Mouse (Mus musculus) embryonic stem cell, embryonic (primary cell): ENCODE results near the gene Frmd5.
"Not testable (repeated sequence)": the region's sequence is repeated elsewhere in the genome, so short reads cannot be mapped to it uniquely, and the experiment has no call there.

Source experiments
- CTCF ChIA-PET, 4 experiments: fragments of 300-600 bp in 2 of 4; fragments of 350-600 bp in 2 of 4; sonication (Branson Sonifier 250); formaldehyde crosslinking; loops; one replicate each; lab custom pipeline; 2022; ENCODE audit warnings: inconsistent platforms in 2 of 4; lab: Charles Lee
- POLR2A ChIA-PET, 4 experiments: fragments of 300-600 bp in 2 of 4; fragments of 350-600 bp in 2 of 4; sonication (Branson Sonifier 250); formaldehyde crosslinking; loops; one replicate each; lab custom pipeline; 2022; ENCODE audit warnings: antibody characterized with exemption in 4 of 4, inconsistent platforms in 1 of 4; lab: Charles Lee

Gene Frmd5

GRCm38 (mm10) chr2:121806959-121807653 lies at the start of gene Frmd5:
Frmd5 (minus strand) TSS chr2:121807087.
- CTCF ChIA-PET, result interaction anchor here in 3 of 4 experiments (0.6 to 2.0 kb wide), 13 partner anchors 10 to 1957 kb away, joined by 3 to 8 read pairs (median 3); no protein-coding TSS in a partner anchor
- POLR2A ChIA-PET, result interaction anchor here in 3 of 4 experiments (0.5 to 3.6 kb wide), 51 partner anchors 8 to 880 kb away, joined by 3 to 33 read pairs (median 4); partner anchors contain the start of genes Casc4 (in 2 of the 3), Catsper2 (in 1 of the 3), Ckmt1 (in 1 of the 3) and Ctdspl2 (in 1 of the 3)

- ChIA-PET POLR2A (no interaction called here), CTCF (no interaction called here)
These were observed 47.1 kb upstream of the Frmd5 start for GRCm38 (mm10) chr2:121853974-121854373.

- CTCF ChIA-PET, result no interaction called here
- POLR2A ChIA-PET, result interaction anchor here in 2 of 4 experiments (0.7 to 1.2 kb wide), 2 partner anchors 14 to 15 kb away, joined by 3 read pairs; partner anchors contain the start of gene Casc4 (in 1 of the 2)
These were observed 45.2 kb upstream of the Frmd5 start for GRCm38 (mm10) chr2:121852045-121852444.

GRCm38 (mm10) chr2:121846050-121846449 lies 39.2 kb upstream of the Frmd5 start:
- ChIA-PET POLR2A (interaction anchor here in 3 of 4 experiments (0.6 to 1.5 kb wide), 5 partner anchors 11 to 397 kb away, joined by 3 to 5 read pairs (median 4); partner anchors contain the start of gene Casc4 (in 3 of the 3)), CTCF (interaction anchor here in 2 of 4 experiments (0.6 kb wide), 3 partner anchors 153 to 269 kb away, joined by 3 to 8 read pairs (median 3); no protein-coding TSS in a partner anchor)

GRCm38 (mm10) chr2:121842249-121842648 lies 35.4 kb upstream of the Frmd5 start:
- ChIA-PET CTCF (no interaction called here), POLR2A (interaction anchor here in 1 of 4 experiments (0.6 to 0.7 kb wide), 3 partner anchors 21 to 273 kb away, joined by 3 to 5 read pairs (median 3); no protein-coding TSS in a partner anchor)

GRCm38 (mm10) chr2:121841453-121841852 lies 34.6 kb upstream of the Frmd5 start:
- POLR2A ChIA-PET, result no interaction called here
- CTCF ChIA-PET, result no interaction called here

GRCm38 (mm10) chr2:121834926-121835325 lies 28.0 kb upstream of the Frmd5 start:
- POLR2A ChIA-PET, result interaction anchor here (0.6 to 4.1 kb wide), 11 partner anchors 8 to 386 kb away, joined by 3 to 10 read pairs (median 4); partner anchors contain the start of genes Casc4 (in 2 of the 4), Frmd5 (in 2 of the 4) and Serf2 (in 1 of the 4)
- CTCF ChIA-PET, result interaction anchor here in 1 of 4 experiments (1.5 kb wide), 1 partner anchor 263 kb away, joined by 7 read pairs; no protein-coding TSS in a partner anchor

GRCm38 (mm10) chr2:121832484-121832894 lies 25.6 kb upstream of the Frmd5 start:
- ChIA-PET CTCF (interaction anchor here (0.6 to 2.1 kb wide), 9 partner anchors 9 to 856 kb away, joined by 3 to 8 read pairs (median 5); no protein-coding TSS in a partner anchor), POLR2A (interaction anchor here in 2 of 4 experiments (0.6 to 4.1 kb wide), 5 partner anchors 9 to 189 kb away, joined by 3 to 10 read pairs (median 6); partner anchors contain the start of gene Frmd5 (in 1 of the 2))

GRCm38 (mm10) chr2:121828411-121828810 lies 21.5 kb upstream of the Frmd5 start:
- CTCF ChIA-PET, result no interaction called here
- POLR2A ChIA-PET, result interaction anchor here in 2 of 4 experiments (0.6 to 7.0 kb wide), 4 partner anchors 21 to 470 kb away, joined by 3 to 33 read pairs (median 4); partner anchors contain the start of gene Frmd5 (in 1 of the 2)

GRCm38 (mm10) chr2:121826189-121826588 lies 19.3 kb upstream of the Frmd5 start:
- CTCF ChIA-PET, result interaction anchor here in 2 of 4 experiments (0.6 to 0.9 kb wide), 2 partner anchors 254 to 1210 kb away, joined by 3 to 4 read pairs; no protein-coding TSS in a partner anchor
- POLR2A ChIA-PET, result interaction anchor here (0.6 to 7.0 kb wide), 13 partner anchors 19 to 468 kb away, joined by 3 to 33 read pairs (median 3); partner anchors contain the start of genes Frmd5 (in 2 of the 4), Casc4 (in 1 of the 4) and Spg11 (in 1 of the 4)

- ChIA-PET CTCF (interaction anchor here in 1 of 4 experiments (0.5 kb wide), 1 partner anchor 352 kb away, joined by 6 read pairs; no protein-coding TSS in a partner anchor), POLR2A (interaction anchor here in 2 of 4 experiments (0.6 to 7.0 kb wide), 2 partner anchors 17 to 126 kb away, joined by 3 to 33 read pairs; partner anchors contain the start of gene Frmd5 (in 1 of the 2))
These were observed 17.8 kb upstream of the Frmd5 start for GRCm38 (mm10) chr2:121824653-121825052.

- CTCF ChIA-PET, result no interaction called here
These were observed 14.9 kb upstream of the Frmd5 start for GRCm38 (mm10) chr2:121821787-121822186.

GRCm38 (mm10) chr2:121810876-121811275 lies 4.0 kb upstream of the Frmd5 start:
- POLR2A ChIA-PET, result interaction anchor here in 2 of 4 experiments (0.6 to 1.4 kb wide), 3 partner anchors 13 to 440 kb away, joined by 3 to 4 read pairs (median 3); no protein-coding TSS in a partner anchor
- CTCF ChIA-PET, result not testable (repeated sequence)

More at GRCm38 (mm10) chr2:121821787-121822186, 14.9 kb upstream of the Frmd5 start:
- POLR2A ChIA-PET, result no interaction called here

- ChIA-PET POLR2A (interaction anchor here in 1 of 4 experiments (1.1 to 3.6 kb wide), 4 partner anchors 17 to 235 kb away, joined by 4 to 33 read pairs (median 8); partner anchors contain the start of gene Casc4), CTCF (interaction anchor here in 1 of 4 experiments (1.2 kb wide), 1 partner anchor 12 kb away, joined by 3 read pairs; no protein-coding TSS in a partner anchor)
These were observed 2.2 kb upstream of the Frmd5 start for GRCm38 (mm10) chr2:121809126-121809525.

GRCm38 (mm10) chr2:121806171-121806943 lies 530 bp downstream of the Frmd5 start:
- POLR2A ChIA-PET, result interaction anchor here in 3 of 4 experiments (0.5 to 3.6 kb wide), 54 partner anchors 9 to 880 kb away, joined by 3 to 33 read pairs (median 4); partner anchors contain the start of genes Casc4 (in 3 of the 3), Serf2 (in 2 of the 3), Catsper2 (in 1 of the 3) and Ckmt1 (in 1 of the 3)
- CTCF ChIA-PET, result interaction anchor here (0.6 to 2.0 kb wide), 16 partner anchors 9 to 1956 kb away, joined by 3 to 26 read pairs (median 3); no protein-coding TSS in a partner anchor

- POLR2A ChIA-PET, result interaction anchor here in 1 of 4 experiments (0.6 kb wide), 1 partner anchor 11 kb away, joined by 3 read pairs; no protein-coding TSS in a partner anchor
- CTCF ChIA-PET, result no interaction called here
These were observed 7.8 kb downstream of the Frmd5 start for GRCm38 (mm10) chr2:121799051-121799450.

GRCm38 (mm10) chr2:121795995-121796394 lies 10.9 kb downstream of the Frmd5 start:
- CTCF ChIA-PET, result interaction anchor here in 3 of 4 experiments (0.6 to 1.6 kb wide), 6 partner anchors 10 to 242 kb away, joined by 3 to 8 read pairs (median 4); partner anchors contain the start of gene Frmd5 (in 2 of the 3)
- POLR2A ChIA-PET, result interaction anchor here in 2 of 4 experiments (0.6 to 3.0 kb wide), 7 partner anchors 9 to 221 kb away, joined by 3 to 23 read pairs (median 4); partner anchors contain the start of gene Frmd5 (in 2 of the 2)
